Mouse (Mus musculus) heart, adult 9 months (tissue): ENCODE results near the gene Fam173a.
A peak's percentile ranks its signal among the peaks of the same experiment; 100 is the strongest.

Experiments
- DNase-seq, 2 experiments: peaks; one replicate each; pipeline ENCODE4 v3.0.0; 2022; ENCODE audit warnings: low spot score in 2 of 2

Gene Fam173a

DNA sequence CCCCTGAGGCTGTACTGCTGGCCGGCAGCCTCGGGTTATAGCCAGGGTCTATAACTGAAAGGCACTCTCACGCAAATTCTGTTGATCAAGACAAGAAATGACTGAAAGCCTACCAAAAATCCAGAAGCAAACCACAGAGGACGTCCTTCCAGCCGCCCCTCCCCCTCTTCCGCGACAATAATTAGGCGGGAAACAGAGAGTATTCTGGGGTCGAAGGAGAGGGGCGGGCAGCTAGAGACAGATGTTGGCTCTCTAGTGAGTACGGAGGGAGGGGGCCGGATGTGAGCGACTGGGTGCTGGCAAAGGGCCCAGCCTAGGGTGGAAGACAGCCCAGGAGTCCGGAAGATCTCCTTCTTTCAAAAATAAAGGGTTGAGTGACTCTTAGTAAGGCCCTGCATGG lies at the start of gene Fam173a:
Gene Fam173a, minus strand, starts transcription at position 287 of the 400 bp plus-strand sequence.
- DNase-seq, result peak; percentile 81 to 89

GRCm38 (mm10) chr17:25841117-25841880 lies 48.6 kb upstream of the Fam173a start, which contains the start of gene Gm20683:
TSS of gene Gm20683 (minus strand) at chr17:25841763.
- DNase-seq, result no peak

- DNase-seq, result no peak
Measured at GRCm38 (mm10) chr17:25840519-25840918, 47.8 kb upstream of the Fam173a start.

GRCm38 (mm10) chr17:25839455-25840235 lies 46.9 kb upstream of the Fam173a start:
- no peak for DNase-seq

DNA sequence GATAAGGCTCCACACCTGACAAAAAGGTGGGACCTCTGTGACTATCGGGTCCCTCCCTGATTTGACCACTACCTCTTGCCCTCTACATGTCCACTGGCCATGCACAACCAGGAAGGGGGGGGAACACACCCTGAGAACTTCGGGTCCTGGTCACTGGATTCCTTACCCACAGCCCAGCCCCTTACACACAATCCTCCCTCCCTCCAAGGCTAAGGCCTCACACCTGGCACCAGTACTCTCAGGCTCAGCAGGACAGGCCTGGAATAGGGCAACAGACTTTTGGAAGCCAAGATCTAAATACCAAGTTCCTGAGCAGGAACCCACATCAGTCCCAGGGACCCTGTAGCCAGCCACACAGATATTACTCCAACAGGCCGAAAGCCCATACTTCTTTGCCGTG lies 46.2 kb upstream of the Fam173a start:
- DNase-seq, result no peak

DNA sequence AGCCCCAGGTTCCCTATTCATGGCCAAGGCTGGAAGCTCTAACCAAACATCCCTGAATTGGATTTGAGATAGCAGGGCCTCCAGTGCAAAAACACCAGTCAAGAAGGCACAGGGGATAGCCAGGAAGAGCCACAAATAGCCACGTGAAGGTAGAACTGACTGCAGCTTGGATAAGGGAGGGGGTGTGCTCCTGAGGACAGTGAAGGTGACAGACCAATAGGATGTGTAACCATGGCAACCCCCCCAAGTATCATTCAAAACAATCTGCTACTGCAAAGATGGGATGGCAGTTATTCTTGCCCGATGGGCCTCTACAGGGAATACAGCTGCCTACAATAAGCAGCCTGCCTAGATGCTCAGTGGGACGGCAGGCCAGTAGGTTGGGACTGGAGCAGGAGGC lies 44.8 kb upstream of the Fam173a start:
- DNase-seq, result no peak

- peak; percentile 72 to 74 for DNase-seq
Measured at GRCm38 (mm10) chr17:25837076-25837410, 44.3 kb upstream of the Fam173a start, which contains the start of gene Rhbdl1. TSS of gene Rhbdl1 (minus strand) at chr17:25837295.

- DNase-seq, result no peak
Measured at GRCm38 (mm10) chr17:25836397-25837075, 43.8 kb upstream of the Fam173a start.

DNA sequence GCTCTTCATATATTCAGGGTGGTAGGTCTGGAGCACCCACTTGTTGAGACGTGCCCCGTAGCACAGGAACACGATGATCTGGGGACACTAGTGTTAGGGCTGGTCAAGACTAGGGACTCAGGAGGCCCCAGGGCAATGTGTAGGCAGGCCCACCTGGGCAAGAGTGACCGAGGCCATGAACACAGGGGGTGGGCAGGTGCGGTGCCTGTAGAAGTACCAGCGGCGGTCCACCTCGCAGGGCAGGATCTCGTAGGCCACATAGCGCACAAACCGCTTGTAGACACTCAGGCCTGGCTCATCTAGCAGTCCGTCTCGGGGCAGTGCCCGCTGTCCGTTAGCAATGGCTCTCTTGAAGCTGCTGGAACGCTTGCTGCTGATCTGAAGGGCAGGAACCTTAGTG lies 43.1 kb upstream of the Fam173a start:
- no peak for DNase-seq

DNA sequence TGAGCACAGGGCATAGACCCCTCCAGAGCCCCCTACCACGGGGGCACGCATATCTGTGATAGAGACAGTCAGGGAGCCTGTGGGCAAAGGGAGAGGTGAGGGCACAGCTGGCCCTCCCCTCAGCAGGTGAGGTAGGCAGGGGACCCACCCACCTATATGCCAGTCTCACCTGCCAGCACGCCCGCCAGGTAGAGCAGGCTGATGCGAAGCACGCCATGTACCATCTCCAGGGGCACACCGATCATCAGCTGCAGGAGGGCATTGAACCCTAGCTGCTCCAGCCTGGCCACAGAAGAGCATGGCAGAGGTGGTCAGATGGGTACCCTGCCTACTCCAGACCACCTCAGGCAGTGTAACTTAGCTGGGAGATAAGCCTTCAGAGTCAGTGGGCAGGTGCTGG lies 42.6 kb upstream of the Fam173a start:
- no peak for DNase-seq

- peak in 1 of 2 experiments; percentile 30 for DNase-seq
Measured at GRCm38 (mm10) chr17:25834595-25835222, 42.0 kb upstream of the Fam173a start.

DNA sequence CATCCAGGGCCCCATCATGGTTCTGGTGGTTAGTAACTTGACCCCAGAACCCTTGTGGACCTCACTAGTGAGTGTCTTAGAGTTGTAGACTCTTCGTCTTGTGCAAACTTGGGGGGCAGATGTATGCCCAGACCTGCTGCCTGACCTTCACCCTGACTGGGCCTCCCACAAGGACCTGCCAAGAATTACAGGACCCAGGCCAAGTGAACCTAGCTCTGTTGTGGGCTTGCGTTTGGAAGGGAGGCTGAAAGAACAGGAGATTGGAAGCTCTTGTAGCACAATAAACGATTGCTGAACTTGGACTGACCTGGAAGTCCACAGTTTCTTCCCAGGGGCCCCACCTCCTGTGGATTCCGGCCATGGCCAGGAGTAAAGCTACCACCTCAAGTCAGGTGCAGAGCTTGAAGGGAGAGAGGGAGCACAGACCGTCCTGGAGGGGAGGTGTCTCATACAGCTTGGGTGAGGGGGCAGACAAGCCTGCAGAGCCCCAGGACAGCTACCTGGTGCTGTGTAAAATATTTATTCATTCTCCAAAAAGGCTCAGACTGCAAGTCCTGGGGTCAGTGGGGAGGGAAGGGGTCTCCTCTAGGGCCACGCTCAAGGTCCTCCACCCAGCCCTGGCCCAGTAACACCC lies 41.4 kb upstream of the Fam173a start:
- peak in 1 of 2 experiments; percentile 35 for DNase-seq

DNA sequence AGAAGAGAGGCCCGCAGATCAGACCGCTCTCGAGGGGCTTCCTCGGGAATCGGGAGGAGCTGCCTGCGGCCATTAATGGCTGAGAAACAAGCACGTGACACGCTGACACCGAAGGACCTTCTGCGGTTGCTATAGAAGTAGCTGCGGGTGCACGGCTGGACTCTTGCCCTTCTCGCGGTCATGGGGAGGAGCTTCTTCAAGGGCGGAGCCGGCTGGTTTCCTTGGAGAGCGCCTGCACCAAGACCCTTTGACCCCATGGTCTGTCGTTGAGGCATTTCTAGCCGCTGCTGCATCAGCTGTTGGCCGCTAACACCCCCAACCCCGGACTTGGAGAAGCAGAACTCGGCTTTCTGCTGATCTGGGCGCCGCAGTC lies 40.6 kb upstream of the Fam173a start, which contains the start of gene Stub1:
Gene Stub1, minus strand, starts transcription at position 114 of the 373 bp plus-strand sequence.
- DNase-seq, result peak; percentile 92 to 95

GRCm38 (mm10) chr17:25832436-25833290 lies 40.0 kb upstream of the Fam173a start:
- peak; percentile 99 for DNase-seq

GRCm38 (mm10) chr17:25831451-25832281 lies 39.0 kb upstream of the Fam173a start:
- DNase-seq, result peak in 1 of 2 experiments; percentile 35

DNA sequence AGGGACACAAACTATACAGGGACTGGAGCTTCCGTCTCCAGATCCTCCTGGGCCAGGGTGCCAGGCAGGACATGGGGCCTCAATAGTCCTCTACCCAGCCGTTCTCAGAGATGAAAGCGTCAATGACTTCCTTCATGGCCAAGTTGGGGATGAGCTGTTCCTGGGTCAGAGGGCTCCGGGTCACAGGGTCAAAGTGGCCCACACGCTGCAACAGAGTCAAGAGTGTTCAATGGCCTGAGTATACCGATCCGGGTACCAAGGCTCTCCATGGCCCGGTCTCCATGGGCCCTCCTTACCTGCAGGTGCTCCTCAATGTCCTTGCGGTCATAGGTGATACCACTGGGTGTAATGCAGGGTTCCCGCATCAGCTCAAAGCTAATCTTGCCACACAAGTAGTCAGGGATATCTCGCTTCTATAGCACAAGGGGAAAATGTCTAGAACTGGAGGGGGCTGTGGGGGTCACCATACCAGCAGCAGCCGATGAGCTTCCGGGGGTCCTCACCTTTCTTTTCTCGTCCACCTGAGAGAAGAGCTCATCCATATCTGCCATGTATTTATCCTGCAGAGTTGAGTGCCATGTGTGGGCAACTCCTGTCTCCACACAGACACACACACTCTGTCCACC lies 38.2 kb upstream of the Fam173a start:
- DNase-seq, result no peak

GRCm38 (mm10) chr17:25830200-25830753 lies 37.6 kb upstream of the Fam173a start:
- DNase-seq, result no peak

DNA sequence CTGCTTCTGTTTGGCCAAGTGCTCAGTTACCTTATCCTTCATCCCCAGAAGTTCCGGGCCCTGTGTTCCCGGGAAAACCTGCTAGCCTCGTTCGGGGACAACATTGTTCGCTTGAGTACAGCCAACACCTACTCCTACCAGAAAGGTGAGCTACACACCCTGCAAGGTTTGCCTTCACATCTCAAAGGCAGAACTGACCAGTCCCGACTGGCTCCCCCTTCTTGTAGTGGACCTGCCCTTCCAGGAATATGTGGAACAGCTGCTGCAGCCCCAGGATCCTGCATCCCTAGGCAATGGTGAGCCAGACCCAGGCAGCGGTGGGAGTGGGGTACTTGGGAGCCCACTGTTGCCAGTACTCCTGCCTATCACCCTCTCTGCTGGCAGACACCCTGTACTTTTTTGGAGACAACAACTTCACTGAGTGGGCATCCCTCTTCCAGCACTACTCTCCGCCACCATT lies 36.9 kb upstream of the Fam173a start:
- no peak for DNase-seq
